Mouse (Mus musculus): Measurements from ENCODE around the gene Tatdn2. TPM values are rescaled to one million over a fixed set of nuclear protein-coding genes. Genes with fewer than 3 reads are reported as not detected.
A peak's percentile ranks its signal among the peaks of the same experiment; 100 is the strongest.

Gene Tatdn2
- polyA plus RNA-seq, 1 experiment from 2014 or later: 0.96 TPM

DNA sequence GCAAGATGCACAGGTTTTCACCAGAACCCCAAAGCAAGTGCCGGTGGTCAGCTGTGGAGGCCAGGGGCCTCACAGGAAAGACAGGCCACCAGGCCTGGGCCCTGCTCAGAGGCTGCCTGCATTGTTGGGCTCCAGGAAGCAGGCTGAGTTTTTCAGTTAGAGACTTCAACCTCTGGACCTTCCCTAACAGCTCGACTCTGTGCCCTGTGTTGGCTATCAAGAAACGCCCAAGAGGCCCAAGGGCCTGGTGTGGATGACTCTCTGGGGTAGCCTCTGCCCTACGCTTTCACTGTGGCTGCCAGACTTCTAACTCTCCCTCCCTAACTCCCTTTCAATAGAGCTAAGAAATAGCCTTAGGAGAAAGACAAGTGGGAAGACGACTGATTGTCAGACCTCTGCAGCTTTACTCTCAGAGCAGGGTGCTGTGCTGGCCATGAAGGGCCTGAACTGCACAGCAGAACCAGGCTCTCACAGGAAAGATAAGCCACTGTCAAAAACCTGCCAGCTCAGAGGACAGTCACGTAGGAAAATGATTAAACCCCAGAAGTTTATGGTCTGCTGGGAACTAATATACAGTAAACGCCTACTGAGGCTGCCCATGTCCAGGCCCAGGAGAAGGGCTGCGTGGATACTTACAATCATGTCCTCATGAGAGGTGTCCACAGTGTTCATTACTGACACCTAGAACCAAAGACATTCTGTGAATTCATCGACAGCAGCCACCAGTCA is 40.6 kb downstream of the Tatdn2 start:
- Histone ChIP-seq H3K9me3 (no peaks in the 10 kb centered on the region), H3K36me3 (replicated peaks) (peaks cover 55% of the 10 kb centered on the region), H3K27ac (no peak overlapping the region), H3K27me3 (no peaks in the 10 kb centered on the region), H3K4me3 (replicated peaks) (no peak overlapping the region), H3K4me2 (no peak overlapping the region), H3K9ac (no peak overlapping the region), H3K4me1 (peaks cover 12% of the 10 kb centered on the region)
- WGBS: 89% methylated on average over 9 of the region's 9 CpGs
- ATAC-seq (ENCODE audit: low FRiP score): no peak

DNA sequence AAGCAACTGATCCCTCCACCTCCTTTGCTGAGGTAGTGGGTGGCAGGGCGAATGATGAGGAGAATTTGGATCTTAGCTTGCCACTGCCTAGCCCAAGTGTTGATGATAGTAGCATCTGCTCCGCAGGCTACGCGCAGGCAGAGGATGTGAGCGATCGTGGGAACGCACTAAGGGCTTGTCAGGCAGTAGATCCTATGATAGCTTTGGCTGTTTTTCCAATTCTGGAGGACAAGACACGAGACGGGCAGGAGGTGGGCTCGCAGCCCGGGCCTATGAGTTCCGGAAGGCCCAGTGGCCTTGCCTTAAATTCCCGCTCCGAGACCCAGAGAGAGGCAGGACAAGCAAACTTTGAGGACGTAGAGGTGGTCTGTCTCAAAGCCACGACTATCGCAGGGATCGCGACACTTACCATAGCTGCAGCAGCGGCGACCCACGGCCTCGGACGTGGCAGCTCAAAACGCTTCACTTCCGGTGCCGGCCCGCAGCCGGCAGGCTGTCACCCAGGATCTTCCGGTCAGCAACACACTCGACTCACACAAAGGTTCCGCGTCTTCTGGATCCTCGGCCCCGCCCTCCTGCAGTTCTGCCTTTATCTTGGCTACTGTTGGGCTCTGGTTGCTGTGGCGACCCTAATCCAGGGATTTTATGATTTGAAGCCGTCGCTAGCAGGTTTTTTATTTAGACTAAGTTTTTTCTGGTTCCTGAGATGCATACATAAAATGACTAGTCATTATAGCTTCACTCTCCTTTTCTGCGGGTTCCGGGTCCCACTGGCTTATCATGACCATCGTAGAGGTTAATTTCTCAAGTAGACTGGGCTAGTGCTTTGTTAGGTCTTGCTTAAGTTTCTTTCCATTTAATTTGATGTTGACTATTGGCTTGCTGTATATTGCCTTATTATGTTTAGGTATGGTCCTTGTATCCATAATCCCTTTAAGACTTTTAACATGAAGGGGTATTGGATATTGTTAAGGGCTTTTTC is 43.7 kb downstream of the Tatdn2 start, which contains the start of gene Sec13:
Gene Sec13 (minus strand): TSS at position 508 of the 982 bp plus-strand sequence.
- Histone ChIP-seq H3K36me3 (replicated peaks) (peaks cover 26% of the 10 kb centered on the region), H3K27ac (0 out of 2 replicates have a peak within 1 kb of the TSS, but pooled peaks have one; percentile 62), H3K4me2 (peak within 1 kb of the TSS; percentile 83), H3K4me1 (peaks cover 12% of the 10 kb centered on the region), H3K9me3 (no peaks in the 10 kb centered on the region), H3K9ac (peak within 1 kb of the TSS; percentile 81), H3K4me3 (replicated peaks) (peak within 1 kb of the TSS; percentile 83), H3K27me3 (no peaks in the 10 kb centered on the region; the same call in 1 of the 2 replicates)
- peak; percentile 91 for ATAC-seq (ENCODE audit: low FRiP score)
- 7% methylated on average over 41 of the region's 41 CpGs for WGBS

DNA sequence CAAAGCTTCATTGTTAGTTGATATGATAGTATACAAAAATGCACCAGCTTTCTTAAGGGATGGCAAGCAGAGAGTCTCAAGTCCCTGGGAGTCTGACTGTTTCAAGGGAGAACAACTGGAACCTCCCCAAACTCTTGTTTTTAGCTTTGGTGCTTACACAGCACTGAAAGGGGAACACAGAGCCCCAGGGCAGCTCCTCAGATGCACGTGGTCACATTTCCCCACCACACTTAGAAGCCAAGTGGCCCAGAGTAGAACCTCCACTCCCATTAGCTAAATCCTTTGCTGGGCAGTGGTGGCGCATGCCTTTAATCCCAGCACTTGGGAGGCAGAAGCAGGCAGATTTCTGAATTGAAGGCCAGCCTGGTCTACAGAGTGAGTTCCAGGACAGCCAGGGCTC is 44.6 kb downstream of the Tatdn2 start:
- Histone ChIP-seq H3K4me2 (no peak overlapping the region), H3K27ac (no peak overlapping the region), H3K27me3 (no peaks in the 10 kb centered on the region; the same call in 1 of the 2 replicates), H3K9me3 (no peaks in the 10 kb centered on the region), H3K36me3 (replicated peaks) (peaks cover 17% of the 10 kb centered on the region), H3K9ac (no peak overlapping the region), H3K4me1 (peaks cover 12% of the 10 kb centered on the region), H3K4me3 (replicated peaks) (no peak overlapping the region)
- WGBS: 62% methylated on average over 2 of the region's 2 CpGs
- no peak for ATAC-seq (ENCODE audit: low FRiP score)

DNA sequence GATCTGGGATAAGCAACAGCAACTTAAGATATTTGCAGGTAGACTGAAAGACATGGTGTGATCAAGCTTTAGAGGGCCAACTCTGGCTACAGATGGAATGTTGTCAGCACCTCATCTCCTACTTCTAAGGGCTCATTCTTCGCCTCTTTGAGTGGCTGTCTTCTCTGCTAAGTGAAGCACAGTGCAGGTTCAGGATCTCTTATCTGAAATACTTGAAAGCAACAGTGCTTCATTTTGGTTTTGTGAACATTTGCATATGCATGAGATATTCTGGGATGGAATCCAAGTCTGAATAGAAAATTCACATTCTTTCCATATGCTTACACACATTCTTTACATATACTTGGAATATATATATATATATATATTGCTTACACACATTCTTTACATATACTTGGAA is 45.5 kb downstream of the Tatdn2 start:
- Histone ChIP-seq H3K4me1 (peaks cover 12% of the 10 kb centered on the region), H3K36me3 (replicated peaks) (peaks cover 12% of the 10 kb centered on the region), H3K27me3 (no peaks in the 10 kb centered on the region; the same call in 1 of the 2 replicates), H3K4me3 (replicated peaks) (no peak overlapping the region), H3K9me3 (no peaks in the 10 kb centered on the region), H3K9ac (no peak overlapping the region), H3K27ac (no peak overlapping the region), H3K4me2 (no peak overlapping the region)
- no peak for ATAC-seq (ENCODE audit: low FRiP score)
- WGBS: 84% methylated on average over 1 of the region's 1 CpGs

DNA sequence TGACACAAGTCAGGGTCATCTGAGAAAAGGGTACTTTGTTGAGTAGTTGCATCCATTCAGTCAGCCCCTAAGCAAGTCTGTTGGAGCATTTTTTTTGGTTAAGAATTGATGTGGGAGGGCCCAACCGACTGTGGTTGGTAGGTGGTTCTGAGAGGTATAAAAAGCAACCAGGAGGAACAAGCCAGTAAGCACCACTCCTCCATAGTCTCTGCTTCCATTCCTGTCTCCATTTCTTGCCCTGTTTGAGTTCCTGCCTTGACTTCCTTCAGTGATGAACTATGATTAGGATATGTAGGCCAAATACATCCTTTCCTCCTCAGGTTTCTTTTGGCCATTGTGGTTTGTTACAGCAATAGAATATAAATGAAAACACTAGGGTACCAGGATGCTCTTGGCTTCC is 46.3 kb downstream of the Tatdn2 start:
- WGBS: 50% methylated on average over 1 of the region's 1 CpGs
- H3K36me3 ChIP-seq (replicated peaks): peaks cover 4% of the 10 kb centered on the region; the same call in 1 of the 2 replicates
- H3K27me3 ChIP-seq: peaks cover 2% of the 10 kb centered on the region; the same call in 1 of the 2 replicates
- H3K4me2 ChIP-seq: no peak overlapping the region
- H3K4me1 ChIP-seq: peaks cover 12% of the 10 kb centered on the region
- no peak overlapping the region for H3K9ac ChIP-seq
- H3K9me3 ChIP-seq: no peaks in the 10 kb centered on the region
- no peak overlapping the region for H3K4me3 ChIP-seq (replicated peaks)
- H3K27ac ChIP-seq: no peak overlapping the region
- no peak for ATAC-seq (ENCODE audit: low FRiP score)

DNA sequence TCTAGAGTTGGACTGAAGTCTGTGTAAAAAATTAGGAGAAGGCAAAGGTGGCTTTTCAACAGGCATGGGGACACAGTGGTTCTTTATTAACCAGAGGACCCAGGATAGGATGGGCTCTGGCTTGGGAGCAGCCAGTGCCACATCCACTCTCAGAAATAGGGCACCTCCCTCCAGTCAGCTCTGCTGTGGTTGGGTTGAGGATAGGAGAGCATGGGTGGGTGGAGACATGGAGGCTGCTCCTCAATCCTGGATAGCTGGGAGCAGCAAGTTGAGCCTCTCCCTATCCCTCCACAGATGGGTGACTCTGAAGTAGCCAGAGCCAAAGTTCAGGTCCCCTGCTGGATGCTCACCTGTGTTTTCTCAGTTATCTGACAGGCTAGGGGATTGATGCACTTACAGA is 48.3 kb downstream of the Tatdn2 start:
- H3K4me3 ChIP-seq (replicated peaks): no peak overlapping the region
- H3K4me1 ChIP-seq: peaks cover 3% of the 10 kb centered on the region; the same call in 1 of the 2 replicates
- no peaks in the 10 kb centered on the region for H3K9me3 ChIP-seq
- no peak overlapping the region for H3K4me2 ChIP-seq
- H3K27ac ChIP-seq: no peak overlapping the region
- H3K36me3 ChIP-seq (replicated peaks): no peaks in the 10 kb centered on the region
- no peak for ATAC-seq (ENCODE audit: low FRiP score)
- H3K9ac ChIP-seq: no peak overlapping the region
- peaks cover 12% of the 10 kb centered on the region for H3K27me3 ChIP-seq

DNA sequence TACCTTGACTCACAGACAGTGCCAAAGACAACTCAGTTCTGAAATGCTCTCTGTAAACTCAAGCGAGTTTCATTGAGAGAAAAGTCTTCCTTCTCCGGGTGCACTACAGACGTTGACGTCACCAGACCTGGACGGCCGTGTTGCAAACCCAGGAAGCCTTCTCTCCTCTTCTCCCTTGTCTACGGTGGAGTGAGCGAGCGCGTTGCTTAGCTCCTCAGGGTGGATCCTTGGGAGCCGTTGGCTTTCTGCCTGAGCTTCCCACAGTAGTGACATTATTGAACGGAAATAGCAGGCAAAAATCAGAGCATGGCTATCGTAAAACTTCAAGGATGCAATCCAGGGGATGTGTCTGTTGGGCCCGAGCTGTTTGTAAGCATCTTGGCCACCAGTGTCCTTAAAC is 50.4 kb downstream of the Tatdn2 start:
- H3K27ac ChIP-seq: no peak overlapping the region
- H3K4me2 ChIP-seq: no peak overlapping the region
- H3K4me1 ChIP-seq: peaks cover 3% of the 10 kb centered on the region; the same call in 1 of the 2 replicates
- no peak overlapping the region for H3K9ac ChIP-seq
- ATAC-seq (ENCODE audit: low FRiP score): no peak
- WGBS: 89% methylated on average over 14 of the region's 14 CpGs
- H3K4me3 ChIP-seq (replicated peaks): no peak overlapping the region
- H3K36me3 ChIP-seq (replicated peaks): no peaks in the 10 kb centered on the region
- H3K27me3 ChIP-seq: peaks cover 13% of the 10 kb centered on the region
- no peaks in the 10 kb centered on the region for H3K9me3 ChIP-seq

DNA sequence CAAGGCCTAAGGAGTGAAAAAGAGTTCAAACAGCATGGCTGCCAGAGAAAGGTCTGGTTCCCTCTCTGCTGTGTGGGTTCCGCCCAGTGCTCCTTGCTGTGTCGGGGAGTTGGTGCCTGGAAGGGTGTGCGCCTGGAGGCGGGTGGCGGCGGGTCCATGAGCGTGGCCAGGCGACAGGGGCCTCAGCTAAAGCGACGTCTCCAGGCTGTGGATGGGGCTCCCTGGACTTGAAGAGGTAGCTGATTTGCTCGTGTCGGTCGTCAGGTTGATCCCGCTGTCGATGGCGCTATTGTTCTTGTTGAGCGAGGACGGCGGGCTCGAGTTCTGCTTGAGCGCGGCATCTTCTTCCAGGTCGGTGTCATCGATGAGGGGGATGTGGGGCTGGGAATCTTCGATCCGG is 51.5 kb downstream of the Tatdn2 start:
- Histone ChIP-seq H3K4me3 (replicated peaks) (no peak overlapping the region), H3K9me3 (no peaks in the 10 kb centered on the region), H3K27me3 (peaks cover 13% of the 10 kb centered on the region), H3K4me1 (peaks cover 3% of the 10 kb centered on the region; the same call in 1 of the 2 replicates), H3K4me2 (peak overlapping the region; percentile 6; the same call in 1 of the 2 replicates), H3K9ac (no peak overlapping the region), H3K27ac (no peak overlapping the region), H3K36me3 (replicated peaks) (no peaks in the 10 kb centered on the region)
- WGBS: 35% methylated on average over 26 of the region's 26 CpGs
- ATAC-seq (ENCODE audit: low FRiP score): no peak

DNA sequence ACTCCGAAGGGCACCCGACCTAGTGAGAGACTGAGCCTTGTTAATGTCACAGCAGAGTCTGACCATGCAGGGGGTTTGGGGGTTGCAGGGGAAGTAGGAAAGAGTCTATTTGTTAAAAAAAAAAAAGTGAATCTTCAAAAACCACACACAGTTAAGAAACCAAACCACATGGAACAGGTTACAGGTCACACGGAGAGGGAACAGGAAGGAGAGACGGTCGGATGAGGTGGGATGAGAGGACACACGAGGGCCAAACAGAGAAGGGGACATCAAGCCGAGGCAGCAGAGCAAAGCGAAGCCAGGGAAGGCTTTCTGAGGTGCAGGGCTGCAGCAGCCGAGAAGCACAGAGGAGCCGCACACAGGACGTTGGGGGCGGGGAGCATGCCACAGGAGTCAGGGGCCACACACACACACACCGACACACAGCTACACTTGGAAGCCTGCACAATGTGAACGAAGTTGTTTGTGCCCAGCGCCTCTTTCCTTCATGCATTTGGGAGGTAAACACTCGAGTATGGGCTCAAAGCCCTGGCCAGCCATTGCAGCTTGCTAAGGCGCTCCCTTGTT is 52.4 kb downstream of the Tatdn2 start:
- Histone ChIP-seq H3K9ac (no peak overlapping the region), H3K4me3 (replicated peaks) (no peak overlapping the region), H3K4me1 (peaks cover 3% of the 10 kb centered on the region; the same call in 1 of the 2 replicates), H3K9me3 (no peaks in the 10 kb centered on the region), H3K27me3 (peaks cover 13% of the 10 kb centered on the region), H3K4me2 (no peak overlapping the region), H3K27ac (no peak overlapping the region), H3K36me3 (replicated peaks) (no peaks in the 10 kb centered on the region)
- ATAC-seq (ENCODE audit: low FRiP score): no peak
- WGBS: 61% methylated on average over 17 of the region's 17 CpGs

Small RNAs within 50 kb of the gene (microRNA-seq; reads per million reads assigned to microRNA genes)
- gene Mir7042: not detected

Other genes starting within 250 kb of the Tatdn2 start
- gene Il17re, start 238.6 kb upstream of the Tatdn2 start, polyA plus RNA-seq (2016; fragmentation: Nextera tagmentation; extraction: Ambion mirVana): 0.46 and 0.55 TPM in 2 replicates
- 1.6 and 2.2 TPM in 2 replicates for gene Il17rc, start 225.6 kb upstream of the Tatdn2 start, polyA plus RNA-seq (2016; fragmentation: Nextera tagmentation; extraction: Ambion mirVana)
- 39.6 and 43.1 TPM in 2 replicates for gene Creld1, start 213.8 kb upstream of the Tatdn2 start, polyA plus RNA-seq (2016; fragmentation: Nextera tagmentation; extraction: Ambion mirVana)
- gene Prrt3, start 195.1 kb upstream of the Tatdn2 start, polyA plus RNA-seq (2016; fragmentation: Nextera tagmentation; extraction: Ambion mirVana): 2.3 and 2.4 TPM in 2 replicates
- gene Emc3, start 165.4 kb upstream of the Tatdn2 start, polyA plus RNA-seq (2016; fragmentation: Nextera tagmentation; extraction: Ambion mirVana): 77.4 and 78.5 TPM in 2 replicates
- gene Fancd2, start 165.4 kb upstream of the Tatdn2 start, polyA plus RNA-seq (2016; fragmentation: Nextera tagmentation; extraction: Ambion mirVana): 15.9 and 18.8 TPM in 2 replicates
- 0.28 and 0.35 TPM in 2 replicates for gene Fancd2os, start 96.3 kb upstream of the Tatdn2 start, polyA plus RNA-seq (2016; fragmentation: Nextera tagmentation; extraction: Ambion mirVana)
- 189 and 194 TPM in 2 replicates for gene Brk1, start 92.3 kb upstream of the Tatdn2 start, polyA plus RNA-seq (2016; fragmentation: Nextera tagmentation; extraction: Ambion mirVana)
- 54.9 and 61.8 TPM in 2 replicates for gene Vhl, start 73.1 kb upstream of the Tatdn2 start, polyA plus RNA-seq (2016; fragmentation: Nextera tagmentation; extraction: Ambion mirVana)
- gene Irak2, start 58.6 kb upstream of the Tatdn2 start, polyA plus RNA-seq (2016; fragmentation: Nextera tagmentation; extraction: Ambion mirVana): 0.63 and 1.6 TPM in 2 replicates
- gene Ghrl, start 22.8 kb downstream of the Tatdn2 start, polyA plus RNA-seq (2016; fragmentation: Nextera tagmentation; extraction: Ambion mirVana): 0.92 and 1.2 TPM in 2 replicates
- gene Sec13, start 43.7 kb downstream of the Tatdn2 start, polyA plus RNA-seq (2016; fragmentation: Nextera tagmentation; extraction: Ambion mirVana): 230 and 237 TPM in 2 replicates

Data from forebrain, embryonic 12.5 days (tissue).